Mouse (Mus musculus): ENCODE data around the gene Rfc1.

The Rfc1 gene

DNA sequence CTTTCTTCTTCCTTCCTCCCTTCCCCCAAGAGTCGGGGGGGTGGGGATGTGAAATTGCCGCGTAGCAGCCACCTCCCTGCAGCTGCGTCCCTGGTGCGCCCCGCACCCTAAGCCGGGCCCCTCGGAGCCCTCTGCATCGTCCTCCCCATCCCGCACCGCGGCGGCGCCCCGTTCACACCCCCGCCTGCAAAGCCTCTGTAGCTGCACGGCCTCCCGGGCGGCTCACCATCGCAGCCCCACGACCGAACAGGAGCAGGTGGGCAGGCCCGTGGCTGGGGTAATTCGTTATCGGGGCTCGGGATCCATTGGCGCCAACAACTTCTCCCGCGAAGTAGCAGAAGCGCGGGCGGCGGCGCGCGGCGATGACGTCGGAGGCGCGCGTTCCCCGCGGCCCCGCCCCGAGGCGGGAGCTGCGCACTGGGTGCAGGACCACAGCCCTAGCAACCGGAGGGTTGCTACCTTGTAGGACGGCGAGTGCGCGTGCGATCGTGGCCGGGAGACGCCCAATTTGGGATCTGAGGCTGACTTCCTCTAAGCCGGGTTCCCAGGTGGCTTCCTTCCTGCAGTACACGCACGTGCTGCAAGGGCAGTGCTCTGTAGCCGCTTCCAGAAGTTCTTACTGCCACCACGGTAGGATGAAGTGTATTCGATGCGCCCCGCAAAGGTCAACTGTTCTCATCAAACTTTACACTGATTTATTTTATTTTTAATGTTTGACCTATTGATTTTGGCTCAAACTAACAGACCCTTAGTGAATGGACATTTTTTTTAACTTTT, at the start of gene Rfc1:
TSS of gene Rfc1 (minus strand) at position 373 of the 777 bp plus-strand sequence.
- DNase-seq (ENCODE audit: low spot score), result peak; percentile 91

DNA sequence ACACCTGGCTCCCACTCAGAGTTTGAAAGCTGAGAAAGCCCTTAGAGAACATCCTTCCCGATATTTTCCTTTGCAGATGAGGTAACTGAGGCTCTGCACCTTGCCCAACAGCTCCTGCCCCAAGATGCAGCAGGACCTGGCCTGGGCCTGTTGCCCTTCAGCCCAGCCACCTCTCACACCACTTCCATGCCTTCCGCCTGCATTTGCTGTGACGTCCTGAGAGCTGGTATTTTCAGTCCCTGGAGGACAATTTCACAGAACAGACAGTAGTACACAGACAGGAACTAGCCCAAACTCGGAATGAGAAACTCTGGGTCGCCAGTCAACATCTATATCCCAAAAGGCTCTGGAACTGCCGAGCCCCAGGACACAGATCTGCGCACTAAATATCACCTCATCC, 39.3 kb upstream of the Rfc1 start:
- DNase-seq (ENCODE audit: low spot score), result no peak

DNA sequence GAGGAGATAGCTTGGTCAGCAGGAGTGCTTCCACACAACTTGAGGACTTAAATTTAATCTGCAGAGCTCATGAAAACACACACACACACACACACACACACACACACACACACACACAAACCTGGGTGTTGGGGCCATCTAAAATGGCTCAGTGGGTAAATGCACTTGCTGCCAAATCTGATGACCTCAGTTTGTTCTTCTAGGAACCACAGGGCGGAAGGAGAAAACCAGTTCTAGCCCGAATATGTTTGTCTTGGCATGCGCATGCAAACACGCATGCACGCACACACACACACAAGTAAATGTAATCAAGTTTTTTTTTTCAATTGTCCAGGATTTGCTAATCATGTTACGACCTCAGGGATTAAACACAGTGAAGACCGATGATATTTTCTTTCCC, 36.1 kb upstream of the Rfc1 start:
- DNase-seq (ENCODE audit: low spot score), result no peak

DNA sequence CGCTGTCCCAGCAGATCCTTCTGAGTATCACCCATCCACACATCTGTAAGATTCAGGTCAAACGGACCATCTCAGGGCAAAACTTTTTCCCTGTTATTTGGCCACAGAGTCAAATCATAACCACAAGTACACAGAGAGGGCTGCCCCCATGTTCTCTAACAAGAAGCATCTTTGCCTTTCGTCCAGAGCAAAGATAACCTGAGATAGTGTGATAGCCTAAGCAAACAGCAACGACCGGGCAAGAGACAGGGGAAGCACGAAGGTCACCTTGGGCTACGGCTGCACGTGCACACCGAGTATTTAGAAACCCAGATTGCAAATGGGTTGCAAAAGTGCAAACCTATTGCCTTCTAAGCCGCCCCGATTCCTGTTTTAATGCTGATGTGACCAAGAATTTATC, 32.4 kb upstream of the Rfc1 start:
- DNase-seq (ENCODE audit: low spot score), result peak; percentile 86

DNA sequence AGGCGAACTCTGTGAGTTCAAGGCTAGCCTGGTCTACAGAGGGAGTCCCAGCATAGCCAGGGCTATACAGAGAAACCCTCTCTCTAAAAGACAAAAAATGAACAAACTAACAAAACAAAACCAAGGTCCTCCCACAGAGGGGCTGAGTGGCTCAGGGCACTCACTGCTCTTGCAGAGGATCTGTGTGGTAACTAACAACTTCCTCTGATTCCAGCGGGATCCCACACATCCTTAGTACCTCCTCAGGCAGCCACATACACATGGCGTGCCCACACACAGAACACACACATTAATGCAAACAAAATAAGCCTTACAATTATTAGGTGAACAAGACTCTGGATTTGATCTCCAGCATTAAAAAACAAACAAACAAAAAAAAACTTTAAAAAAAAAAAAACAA, 22.3 kb upstream of the Rfc1 start:
- no peak for DNase-seq (ENCODE audit: low spot score)

DNA sequence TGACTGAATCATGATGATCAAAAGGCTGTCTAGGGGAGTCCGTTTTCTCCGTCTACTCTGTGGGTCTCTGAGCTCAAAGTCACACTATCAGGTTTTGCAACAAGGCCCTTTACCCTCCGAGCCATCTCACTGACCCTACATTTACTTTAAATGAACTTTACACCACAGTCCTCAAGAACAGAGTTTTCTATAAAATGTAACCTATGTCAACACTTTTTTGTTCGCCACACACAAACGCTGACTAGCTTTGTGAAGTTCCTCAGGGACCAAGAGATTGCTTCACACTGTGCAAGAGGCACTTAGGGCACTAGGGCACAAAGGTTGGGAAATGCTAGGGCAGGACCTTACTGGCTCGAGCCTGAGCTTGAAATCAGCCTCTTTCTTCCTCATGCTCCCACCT, 21.4 kb upstream of the Rfc1 start:
- DNase-seq (ENCODE audit: low spot score), result peak; percentile 83

DNA sequence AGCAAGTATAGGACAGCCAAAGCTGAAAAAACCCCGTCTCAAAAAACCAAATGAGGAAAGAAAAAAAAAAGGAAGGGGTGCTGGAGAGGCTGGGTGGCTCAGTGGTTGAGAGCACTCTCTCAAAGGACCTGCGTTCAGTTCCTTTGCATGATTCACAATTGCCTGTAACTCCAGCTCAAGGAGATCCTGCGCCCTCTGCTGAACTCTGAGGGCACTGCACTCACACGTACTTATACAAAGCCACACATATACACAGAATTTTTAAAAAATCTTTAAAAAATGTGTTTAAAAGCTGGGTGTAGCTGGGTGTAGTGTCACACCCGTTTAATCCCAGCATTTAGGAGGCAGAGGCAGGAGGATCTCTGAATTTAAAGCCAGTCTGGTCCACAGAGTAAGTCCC, 19.5 kb upstream of the Rfc1 start:
- DNase-seq (ENCODE audit: low spot score), result no peak

DNA sequence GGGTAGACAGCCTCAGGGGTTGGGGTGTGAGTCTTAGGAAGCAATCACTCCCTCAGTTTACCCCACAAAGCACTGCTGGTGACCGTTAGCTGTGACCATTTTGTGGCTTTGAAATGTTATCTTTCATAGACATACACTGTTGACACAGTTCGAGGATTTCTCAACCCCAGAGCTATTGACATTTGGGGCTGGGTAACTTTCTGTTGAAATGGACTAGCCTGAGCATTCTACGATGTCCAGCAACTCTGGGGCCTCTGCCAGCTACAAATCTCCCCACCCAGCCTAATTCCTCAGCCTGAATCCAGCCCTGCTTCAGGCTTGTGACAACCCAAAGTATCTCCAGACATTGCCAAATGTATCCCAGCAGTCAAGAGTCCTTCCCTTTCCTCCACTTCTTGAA, 18.6 kb upstream of the Rfc1 start:
- peak; percentile 63 for DNase-seq (ENCODE audit: low spot score)

DNA sequence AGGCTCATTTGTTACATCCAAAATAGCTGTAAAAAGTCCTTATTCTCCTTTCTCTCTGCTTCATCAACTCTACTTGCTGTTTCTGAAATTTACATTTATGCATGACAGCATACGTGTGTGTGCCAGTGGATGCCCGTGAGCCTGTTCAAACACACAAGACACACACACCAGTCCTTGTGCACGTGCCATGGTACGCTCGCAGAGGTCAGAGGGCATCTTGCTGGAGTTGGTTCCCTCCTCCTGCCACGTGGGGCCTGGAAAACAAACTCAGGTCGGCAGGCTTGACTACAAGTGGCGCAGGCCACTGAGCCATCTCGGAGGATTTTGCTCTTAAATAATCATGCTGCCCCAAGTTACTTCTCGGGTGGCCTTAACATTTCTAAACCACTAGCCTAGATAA, 15.0 kb upstream of the Rfc1 start:
- DNase-seq (ENCODE audit: low spot score), result peak; percentile 79

DNA sequence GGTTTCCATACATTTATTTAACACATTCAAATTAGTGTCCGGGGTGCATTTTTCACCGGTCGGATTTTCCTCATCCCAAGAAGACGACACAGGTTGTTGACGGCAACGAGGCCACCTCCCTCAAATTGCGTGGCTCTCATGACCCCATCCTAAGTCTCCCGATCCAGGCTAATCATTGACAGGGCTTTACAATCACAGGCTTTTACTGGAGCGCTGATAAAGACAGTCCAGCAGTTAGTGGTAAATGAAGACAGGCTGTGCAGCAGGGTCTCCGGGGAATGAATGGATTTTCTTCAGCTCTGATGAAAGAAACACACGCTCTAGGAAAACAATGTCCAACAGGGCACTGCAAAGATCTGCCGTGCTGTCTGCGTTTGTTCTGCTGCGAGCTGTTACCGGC, 12.7 kb upstream of the Rfc1 start, which contains the start of gene Klb:
TSS of gene Klb (plus strand) at position 147 of the 400 bp plus-strand sequence.
- peak; percentile 87 for DNase-seq (ENCODE audit: low spot score)

DNA sequence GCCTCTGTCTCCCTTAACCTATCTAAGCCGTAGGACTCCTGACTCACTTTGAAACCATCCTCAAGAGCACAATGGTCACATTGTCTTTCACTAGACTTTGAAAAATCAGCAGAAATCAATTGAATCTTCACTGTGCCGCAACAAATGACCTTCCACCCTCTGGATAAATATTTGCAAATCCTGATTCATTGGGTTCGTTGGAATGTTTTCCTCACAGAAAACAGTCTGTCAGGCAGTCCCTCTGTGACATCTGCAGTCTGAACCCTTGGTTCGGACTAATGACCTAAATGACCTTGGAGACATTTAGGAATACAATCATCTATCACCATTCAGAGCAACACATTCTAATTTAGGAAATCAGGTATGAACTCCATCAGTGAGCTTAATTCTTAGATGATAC, 4.7 kb upstream of the Rfc1 start:
- peak; percentile 18 for DNase-seq (ENCODE audit: low spot score)

DNA sequence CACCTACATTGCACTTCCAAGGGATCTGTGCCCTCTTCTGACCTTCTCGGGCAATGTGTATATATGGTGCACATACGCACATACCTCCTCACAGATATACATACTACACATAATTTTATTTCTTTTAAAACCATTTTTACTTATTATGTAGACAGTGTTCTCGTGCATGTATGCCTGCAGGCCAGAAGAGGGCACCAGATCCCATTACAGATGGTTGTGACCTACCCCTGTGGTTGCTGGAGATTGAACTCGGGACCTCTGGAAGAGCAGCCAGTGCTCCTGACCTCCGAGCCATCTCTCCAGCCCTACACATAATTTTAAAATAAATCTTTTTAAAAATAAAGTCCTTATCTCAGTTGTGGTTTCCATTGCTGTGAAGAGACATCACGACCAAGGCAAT, 2.9 kb upstream of the Rfc1 start:
- no peak for DNase-seq (ENCODE audit: low spot score)

DNA sequence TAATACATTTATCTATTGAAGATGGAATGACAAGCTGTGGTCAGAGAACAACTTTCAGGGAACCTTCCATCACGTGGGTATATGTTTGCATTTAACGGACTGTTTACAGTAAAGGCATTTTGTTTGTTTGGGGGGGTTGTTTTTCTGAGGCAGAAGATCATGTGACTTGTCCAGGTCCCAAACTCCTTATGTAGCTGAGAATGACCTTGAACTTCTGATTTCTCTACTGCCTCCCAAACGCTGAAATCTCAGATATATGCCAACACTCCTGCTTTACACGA, 545 bp upstream of the Rfc1 start:
- DNase-seq (ENCODE audit: low spot score), result no peak

DNA sequence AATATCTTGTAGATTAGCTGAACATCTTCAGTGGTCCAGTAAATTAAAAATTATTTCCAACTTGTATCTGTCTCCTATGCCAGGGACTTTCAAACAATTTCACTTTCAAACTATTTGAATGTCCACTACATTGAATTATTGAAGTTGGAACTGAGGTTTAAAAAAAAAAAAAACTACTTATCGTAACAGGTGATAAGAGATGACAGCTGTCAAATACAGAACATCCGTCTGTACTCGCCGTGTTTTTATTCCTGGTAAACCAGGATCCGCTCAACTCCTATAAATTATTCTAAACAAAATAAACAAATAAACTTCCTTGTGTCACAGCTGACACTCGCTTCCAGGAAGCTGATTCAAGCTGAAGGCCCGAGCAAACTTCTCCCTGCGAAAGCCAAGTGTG, 682 bp downstream of the Rfc1 start:
- DNase-seq (ENCODE audit: low spot score), result no peak

DNA sequence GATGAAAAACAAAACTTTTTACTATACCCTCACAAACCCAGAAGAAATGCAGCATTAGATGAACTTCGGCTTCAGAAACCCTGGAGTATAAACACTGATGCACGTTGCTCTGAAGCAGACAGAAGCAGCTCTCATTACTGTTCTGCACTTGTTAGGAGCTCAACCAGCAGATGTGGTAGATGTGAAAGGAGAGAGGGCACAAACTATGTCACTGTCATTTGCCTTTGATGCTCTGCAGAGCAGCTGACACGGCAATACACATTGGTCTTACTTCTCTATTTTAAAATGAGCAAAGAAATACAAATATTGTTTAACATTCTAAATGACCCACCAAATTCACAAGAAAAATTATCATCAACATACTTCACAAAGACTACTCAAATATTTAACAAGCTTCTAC, 5.5 kb downstream of the Rfc1 start:
- DNase-seq (ENCODE audit: low spot score), result no peak

DNA sequence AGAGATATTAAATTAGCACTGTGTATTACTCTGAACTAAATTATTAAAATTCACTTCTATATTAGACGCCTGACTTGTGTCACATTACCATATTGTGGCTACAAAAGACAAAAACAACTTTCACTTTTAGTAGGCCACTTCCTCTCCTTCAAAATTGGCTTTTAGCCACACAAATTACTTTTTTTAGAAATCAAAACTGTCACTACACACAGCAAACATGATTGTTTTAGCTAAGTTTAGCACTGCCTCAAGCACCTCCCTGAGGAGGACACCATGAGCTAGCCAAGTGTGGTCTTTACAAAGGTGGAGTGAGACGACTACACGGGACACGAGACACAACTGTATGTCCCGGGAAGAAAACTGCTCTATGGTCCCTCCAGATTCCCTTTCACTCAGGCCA, 9.3 kb downstream of the Rfc1 start:
- DNase-seq (ENCODE audit: low spot score), result no peak

DNA sequence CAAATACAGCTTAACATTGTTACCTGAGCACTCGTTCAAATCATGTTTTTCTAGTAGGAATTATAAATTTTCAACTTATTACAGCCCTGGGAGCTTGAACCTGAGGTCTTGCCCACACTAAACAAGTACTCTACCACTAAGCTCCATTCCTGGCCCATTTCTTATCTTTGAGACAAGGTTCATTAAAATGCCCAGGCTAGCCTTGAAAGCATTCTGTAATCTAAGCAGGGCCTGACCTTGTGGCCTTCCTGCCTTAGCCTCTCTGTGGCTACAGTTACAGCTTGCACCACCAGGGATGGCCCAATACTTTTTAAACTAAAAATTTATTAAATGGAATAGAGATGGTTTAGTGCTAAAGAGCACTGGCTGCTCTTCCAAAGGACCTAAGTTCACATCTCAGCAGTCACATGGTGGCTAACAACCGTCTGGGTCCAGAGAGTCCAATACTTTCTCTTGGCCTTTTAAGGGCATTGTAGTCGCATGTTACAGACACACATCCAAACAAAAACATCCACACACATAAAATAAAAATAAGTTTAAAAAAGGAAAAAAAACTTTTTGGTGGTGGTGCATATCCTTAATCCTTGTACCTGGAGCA, 10.6 kb downstream of the Rfc1 start:
- DNase-seq (ENCODE audit: low spot score), result no peak

DNA sequence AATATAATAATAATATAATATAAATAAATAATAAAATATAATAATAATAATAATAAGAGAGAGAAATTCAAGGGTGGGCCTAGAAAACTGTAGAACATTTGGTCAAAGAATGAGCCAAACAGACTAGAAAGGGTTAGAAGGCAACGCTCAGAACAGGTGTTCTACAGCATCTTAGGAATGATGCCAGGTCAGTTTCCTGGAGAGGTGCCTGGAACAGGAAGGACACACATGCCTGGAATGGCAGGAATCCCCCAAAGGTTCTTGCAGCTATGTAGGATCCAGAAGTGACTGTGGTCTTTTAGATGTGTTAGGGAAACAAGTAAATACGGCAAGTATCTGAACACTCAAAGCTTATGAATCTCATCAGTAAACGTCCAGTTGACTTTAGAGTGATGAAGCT, 11.2 kb downstream of the Rfc1 start:
- no peak for DNase-seq (ENCODE audit: low spot score)

DNA sequence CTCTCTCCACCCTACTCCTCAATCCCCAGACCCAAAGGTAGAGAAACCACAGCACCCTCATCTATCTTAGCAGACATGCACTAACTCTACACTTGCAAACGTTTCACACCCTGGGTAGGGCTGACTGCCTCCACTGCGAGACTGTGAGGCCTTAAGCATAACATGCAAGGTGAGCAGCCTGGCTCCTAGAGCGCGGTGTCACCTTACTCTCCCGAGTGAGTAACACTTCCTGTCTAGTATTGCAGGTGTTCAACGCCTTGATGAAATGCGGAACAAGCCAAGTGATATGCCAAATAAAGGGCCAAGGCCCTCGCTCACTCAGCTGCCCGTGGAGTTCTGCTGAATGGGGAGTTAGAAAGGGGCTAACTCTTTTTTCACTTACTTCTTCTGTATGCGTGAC, 13.3 kb downstream of the Rfc1 start:
- no peak for DNase-seq (ENCODE audit: low spot score)

DNA sequence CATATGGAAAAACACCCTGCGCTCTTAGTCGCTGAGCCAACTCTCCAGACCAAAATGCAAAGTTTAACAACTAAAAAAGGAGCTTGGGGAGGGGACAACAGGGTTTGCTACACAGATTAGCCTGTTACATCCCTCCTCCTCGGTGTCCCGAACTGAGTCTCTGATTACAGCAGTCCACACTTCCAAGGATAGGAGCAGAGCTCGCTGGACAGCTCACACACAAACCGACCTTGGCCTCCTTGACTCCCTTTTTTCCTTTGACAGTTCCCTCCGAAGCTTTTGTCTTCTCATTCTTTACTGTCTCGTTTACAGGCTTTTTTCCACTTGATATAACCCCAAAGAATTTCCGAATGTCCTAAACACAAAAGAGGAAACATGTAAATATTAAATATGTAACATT, 16.3 kb downstream of the Rfc1 start:
- DNase-seq (ENCODE audit: low spot score), result no peak

DNA sequence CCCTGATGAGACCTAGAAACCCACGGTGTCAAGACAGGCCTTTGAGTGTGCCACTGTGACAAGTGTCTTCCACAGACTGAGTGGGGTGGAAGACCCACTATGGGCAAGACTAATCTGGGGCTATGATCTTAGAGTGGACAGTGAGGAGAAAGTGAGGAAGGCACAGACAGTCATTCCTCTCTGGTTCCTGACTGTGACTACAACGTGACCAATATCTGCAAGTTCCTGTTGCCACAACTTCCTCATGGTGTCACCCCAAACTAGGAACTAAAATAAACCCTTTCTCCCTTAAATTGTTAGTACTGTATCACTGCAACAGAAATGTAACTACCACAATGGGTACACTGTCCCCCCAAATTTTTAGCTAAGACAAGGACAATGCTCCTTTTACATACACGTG, 26.6 kb downstream of the Rfc1 start:
- DNase-seq (ENCODE audit: low spot score), result no peak

DNA sequence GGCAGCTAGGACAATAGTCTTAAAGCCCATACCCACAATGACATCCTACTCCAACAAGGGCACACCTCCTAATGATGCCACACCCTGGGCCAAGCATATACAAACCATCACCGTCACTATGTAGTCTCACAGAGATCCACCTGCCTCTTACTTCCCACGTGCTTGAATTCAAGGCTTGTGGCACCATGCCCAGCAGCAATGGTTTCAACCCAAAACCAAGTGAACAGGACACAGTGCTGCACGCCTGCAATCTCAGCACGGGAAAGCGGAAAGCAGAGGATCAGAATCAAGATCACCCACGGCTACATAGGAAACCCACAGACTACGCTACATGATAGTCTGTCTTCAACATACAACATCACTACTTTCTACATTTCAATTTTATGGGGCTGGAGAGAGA, 27.3 kb downstream of the Rfc1 start:
- DNase-seq (ENCODE audit: low spot score), result no peak

DNA sequence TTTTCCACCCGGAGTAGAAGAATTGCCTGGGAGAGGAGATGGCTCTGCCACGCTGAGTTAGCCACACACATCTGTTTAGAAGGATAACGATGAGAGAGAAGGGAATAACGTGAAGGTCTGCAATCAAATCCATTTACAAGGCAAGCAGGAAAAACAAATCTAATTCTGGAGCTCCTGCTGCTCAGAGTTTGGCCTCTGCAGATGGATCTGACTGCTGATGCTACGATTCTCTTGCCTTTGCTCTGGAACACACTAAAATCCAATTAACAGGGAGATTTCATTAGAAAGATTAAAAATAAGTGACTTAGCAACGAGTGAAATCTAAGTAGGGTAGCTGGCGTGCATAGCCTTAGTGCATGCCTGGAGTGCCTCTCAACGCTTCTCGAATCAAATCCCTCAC, 30.0 kb downstream of the Rfc1 start:
- DNase-seq (ENCODE audit: low spot score), result no peak

DNA sequence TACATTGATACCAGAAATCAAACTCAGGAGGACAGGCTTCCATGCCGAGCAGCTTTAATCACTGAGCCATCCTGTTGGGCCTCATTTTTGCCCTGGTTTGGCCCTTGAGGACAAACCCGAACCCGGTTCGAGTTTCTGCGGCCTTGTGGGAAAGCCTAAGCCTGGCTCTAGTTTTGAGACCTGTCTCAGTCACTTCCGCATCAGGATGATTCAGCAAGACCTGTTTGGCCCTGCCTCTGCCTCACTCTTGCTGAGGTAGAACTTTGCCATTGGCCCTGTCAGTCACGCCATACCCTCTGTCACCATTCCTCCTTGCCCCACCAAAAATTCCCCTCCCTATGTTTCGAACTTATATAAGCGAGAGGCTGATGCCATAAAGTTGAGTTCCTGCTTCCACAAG, 35.3 kb downstream of the Rfc1 start:
- no peak for DNase-seq (ENCODE audit: low spot score)

All from yolk sac, embryonic 10.5 days (tissue).